Mouse (Mus musculus) MEL-GATA-1-ER (cell line): ENCODE data around the gene D630003M21Rik.

Source experiments
- DNase-seq: peaks from one replicate; pipeline ENCODE4 v3.0.0-alpha.2; 2012; ENCODE audit warnings: low read depth; ENCODE audit errors: extremely low read depth

The D630003M21Rik gene

GRCm38 (mm10) chr2:158228670-158229502 is at the start of gene D630003M21Rik:
Gene D630003M21Rik, minus strand, starts transcription at chr2:158229222.
- DNase-seq = no peak

GRCm38 (mm10) chr2:158276878-158277277 is 47.9 kb upstream of the D630003M21Rik start:
- DNase-seq = no peak

GRCm38 (mm10) chr2:158276451-158276850 is 47.4 kb upstream of the D630003M21Rik start:
- DNase-seq = no peak

GRCm38 (mm10) chr2:158275811-158276210 is 46.8 kb upstream of the D630003M21Rik start:
- no peak for DNase-seq

- no peak for DNase-seq
Observed at GRCm38 (mm10) chr2:158275349-158275748, 46.3 kb upstream of the D630003M21Rik start.

GRCm38 (mm10) chr2:158273646-158274045 is 44.6 kb upstream of the D630003M21Rik start:
- DNase-seq = no peak

GRCm38 (mm10) chr2:158270017-158270416 is 41.0 kb upstream of the D630003M21Rik start:
- DNase-seq = no peak

GRCm38 (mm10) chr2:158264877-158265276 is 35.9 kb upstream of the D630003M21Rik start:
- DNase-seq = no peak

GRCm38 (mm10) chr2:158259498-158259897 is 30.5 kb upstream of the D630003M21Rik start:
- no peak for DNase-seq

- DNase-seq = peak; percentile 44
Observed at GRCm38 (mm10) chr2:158258781-158259180, 29.8 kb upstream of the D630003M21Rik start.

GRCm38 (mm10) chr2:158258005-158258418 is 29.0 kb upstream of the D630003M21Rik start, which contains the start of gene Bpi:
Gene Bpi, plus strand, starts transcription at chr2:158258094.
- peak; percentile 38 for DNase-seq

GRCm38 (mm10) chr2:158256894-158257293 is 27.9 kb upstream of the D630003M21Rik start:
- DNase-seq = no peak

GRCm38 (mm10) chr2:158253806-158254205 is 24.8 kb upstream of the D630003M21Rik start:
- no peak for DNase-seq

GRCm38 (mm10) chr2:158250558-158250957 is 21.5 kb upstream of the D630003M21Rik start:
- no peak for DNase-seq

GRCm38 (mm10) chr2:158248318-158248717 is 19.3 kb upstream of the D630003M21Rik start:
- DNase-seq = no peak

- DNase-seq = no peak
Observed at GRCm38 (mm10) chr2:158247852-158248251, 18.8 kb upstream of the D630003M21Rik start.

GRCm38 (mm10) chr2:158245072-158245817 is 16.2 kb upstream of the D630003M21Rik start:
- DNase-seq = no peak

GRCm38 (mm10) chr2:158243129-158243870 is 14.3 kb upstream of the D630003M21Rik start:
- DNase-seq = no peak

- DNase-seq = no peak
Observed at GRCm38 (mm10) chr2:158242170-158242896, 13.3 kb upstream of the D630003M21Rik start.

GRCm38 (mm10) chr2:158241126-158241738 is 12.2 kb upstream of the D630003M21Rik start:
- no peak for DNase-seq
